Mouse (Mus musculus): ENCODE data around the gene Zfp934. TPM values are rescaled to one million over a fixed set of nuclear protein-coding genes. Genes with fewer than 3 reads are reported as not detected.

Gene Zfp934
- polyA plus RNA-seq (2014; fragmentation: Illumina TruSeq; extraction: RNeasy Lipid Tissue Mini Kit (QIAGEN cat#74804); ENCODE audit: insufficient read depth, low read depth, low replicate concordance) = 6.0 TPM

GRCm38 (mm10) chr13:62571099-62571498, at the start of gene Zfp934:
TSS of gene Zfp934 (minus strand) at chr13:62571199.

GRCm38 (mm10) chr13:62558189-62559110, 12.5 kb downstream of the Zfp934 start, which contains the start of gene Zfp935:
TSS of gene Zfp935 (minus strand) at chr13:62558511.

GRCm38 (mm10) chr13:62466424-62467334, 104.3 kb downstream of the Zfp934 start, which contains the start of gene Gm49359:
TSS of gene Gm49359 (minus strand) at chr13:62466832.

Other genes starting within 250 kb of the Zfp934 start
- gene Gm3604, start 188.0 kb downstream of the Zfp934 start, polyA plus RNA-seq (2014; fragmentation: Illumina TruSeq; extraction: RNeasy Lipid Tissue Mini Kit (QIAGEN cat#74804); ENCODE audit: insufficient read depth, low read depth, low replicate concordance) = 1.5 TPM
- gene Gm49359, start 104.4 kb downstream of the Zfp934 start, polyA plus RNA-seq (2014; fragmentation: Illumina TruSeq; extraction: RNeasy Lipid Tissue Mini Kit (QIAGEN cat#74804); ENCODE audit: insufficient read depth, low read depth, low replicate concordance) = 4.4 TPM
- gene Zfp935, start 12.7 kb downstream of the Zfp934 start, polyA plus RNA-seq (2014; fragmentation: Illumina TruSeq; extraction: RNeasy Lipid Tissue Mini Kit (QIAGEN cat#74804); ENCODE audit: insufficient read depth, low read depth, low replicate concordance) = not detected
- gene 6720489N17Rik, start 53.0 kb upstream of the Zfp934 start, polyA plus RNA-seq (2014; fragmentation: Illumina TruSeq; extraction: RNeasy Lipid Tissue Mini Kit (QIAGEN cat#74804); ENCODE audit: insufficient read depth, low read depth, low replicate concordance) = 2.3 TPM
- 5.5 TPM for gene Platr25, start 189.5 kb upstream of the Zfp934 start, polyA plus RNA-seq (2014; fragmentation: Illumina TruSeq; extraction: RNeasy Lipid Tissue Mini Kit (QIAGEN cat#74804); ENCODE audit: insufficient read depth, low read depth, low replicate concordance)
- gene Gm5141, start 214.6 kb upstream of the Zfp934 start, polyA plus RNA-seq (2014; fragmentation: Illumina TruSeq; extraction: RNeasy Lipid Tissue Mini Kit (QIAGEN cat#74804); ENCODE audit: insufficient read depth, low read depth, low replicate concordance) = 1.2 TPM

All from lung, adult 10 weeks (tissue).